Mouse (Mus musculus): ENCODE results near the gene Clec2l.

The Clec2l gene

DNA sequence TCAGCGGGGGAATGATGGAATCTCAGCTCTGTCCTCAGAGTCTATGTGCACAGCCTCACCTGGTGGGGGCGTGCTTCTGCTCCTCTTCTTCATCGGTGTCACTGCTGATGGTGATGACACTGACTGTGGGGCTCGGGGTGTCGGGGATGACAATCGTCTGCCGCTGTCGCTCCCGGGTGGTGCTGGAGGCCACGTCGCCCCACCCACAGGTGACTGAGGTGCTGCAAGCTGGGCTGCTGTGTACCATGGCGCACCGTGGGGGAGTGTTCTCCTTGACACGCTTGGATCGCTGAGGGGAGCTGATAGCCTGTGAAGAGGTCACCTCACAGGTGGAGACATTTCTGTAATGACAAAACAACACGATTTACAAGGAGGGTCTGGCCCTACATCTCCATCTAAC, 53.0 kb downstream of the Clec2l start:
- no peak for DNase-seq (ENCODE audit: low spot score in 2 of 2)

GRCm38 (mm10) chr6:38718625-38719024, 55.8 kb downstream of the Clec2l start:
- no peak for DNase-seq (ENCODE audit: low spot score in 2 of 2)

- no peak for DNase-seq (ENCODE audit: low spot score in 2 of 2)
These were observed 56.4 kb downstream of the Clec2l start for GRCm38 (mm10) chr6:38719229-38719628.

DNA sequence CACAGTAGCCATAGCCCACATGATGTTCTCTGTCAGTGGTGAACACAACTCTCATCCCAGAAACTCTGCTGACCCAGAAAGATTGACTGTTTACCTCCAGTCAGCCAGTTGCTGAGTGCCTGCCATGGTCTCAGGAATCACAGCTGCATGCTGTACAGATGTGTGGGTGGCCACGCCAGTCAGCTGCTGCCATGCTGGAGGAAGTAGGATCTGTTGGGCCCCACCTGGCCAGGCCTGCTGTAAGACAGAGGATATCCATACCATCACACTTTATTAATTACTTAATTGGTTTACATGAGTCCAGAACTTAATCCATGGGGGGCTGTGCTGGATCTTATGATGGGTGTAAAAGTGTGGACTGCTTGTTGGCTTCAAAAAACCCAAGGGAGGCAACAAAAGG, 58.5 kb downstream of the Clec2l start:
- DNase-seq (ENCODE audit: low spot score in 2 of 2), result no peak

GRCm38 (mm10) chr6:38725515-38725914, 62.6 kb downstream of the Clec2l start:
- no peak for DNase-seq (ENCODE audit: low spot score in 2 of 2)

Measured in urinary bladder, postnatal 36 days (tissue).